Mouse (Mus musculus): ENCODE data around the gene Ubtf. TPM values are rescaled to one million over a fixed set of nuclear protein-coding genes. Genes with fewer than 3 reads are reported as not detected.

The Ubtf gene
- total RNA-seq, 1 experiment from 2014 or later, result 195 TPM

- ATAC-seq (ENCODE audit: extremely low read depth, insufficient number of reproducible peaks, low FRiP score, poor library complexity, severe bottlenecking), result no peak
Measured at GRCm38 (mm10) chr11:102348771-102349170, 29.2 kb upstream of the Ubtf start.

- ATAC-seq (ENCODE audit: extremely low read depth, insufficient number of reproducible peaks, low FRiP score, poor library complexity, severe bottlenecking), result no peak
Measured at GRCm38 (mm10) chr11:102348101-102348585, 28.6 kb upstream of the Ubtf start.

- no peak for ATAC-seq (ENCODE audit: extremely low read depth, insufficient number of reproducible peaks, low FRiP score, poor library complexity, severe bottlenecking)
Measured at GRCm38 (mm10) chr11:102347683-102348082, 28.1 kb upstream of the Ubtf start.

GRCm38 (mm10) chr11:102346926-102347325 is 27.4 kb upstream of the Ubtf start:
- ATAC-seq (ENCODE audit: extremely low read depth, insufficient number of reproducible peaks, low FRiP score, poor library complexity, severe bottlenecking), result no peak

- ATAC-seq (ENCODE audit: extremely low read depth, insufficient number of reproducible peaks, low FRiP score, poor library complexity, severe bottlenecking), result no peak
Measured at GRCm38 (mm10) chr11:102344458-102344857, 24.9 kb upstream of the Ubtf start.

GRCm38 (mm10) chr11:102342742-102343141 is 23.2 kb upstream of the Ubtf start:
- ATAC-seq (ENCODE audit: extremely low read depth, insufficient number of reproducible peaks, low FRiP score, poor library complexity, severe bottlenecking), result no peak

- ATAC-seq (ENCODE audit: extremely low read depth, insufficient number of reproducible peaks, low FRiP score, poor library complexity, severe bottlenecking), result no peak
Measured at GRCm38 (mm10) chr11:102341101-102341500, 21.6 kb upstream of the Ubtf start.

GRCm38 (mm10) chr11:102339624-102340023 is 20.1 kb upstream of the Ubtf start:
- no peak for ATAC-seq (ENCODE audit: extremely low read depth, insufficient number of reproducible peaks, low FRiP score, poor library complexity, severe bottlenecking)

GRCm38 (mm10) chr11:102339195-102339594 is 19.7 kb upstream of the Ubtf start:
- ATAC-seq (ENCODE audit: extremely low read depth, insufficient number of reproducible peaks, low FRiP score, poor library complexity, severe bottlenecking), result no peak

GRCm38 (mm10) chr11:102338561-102338960 is 19.0 kb upstream of the Ubtf start:
- ATAC-seq (ENCODE audit: extremely low read depth, insufficient number of reproducible peaks, low FRiP score, poor library complexity, severe bottlenecking), result no peak

GRCm38 (mm10) chr11:102337921-102338320 is 18.4 kb upstream of the Ubtf start:
- no peak for ATAC-seq (ENCODE audit: extremely low read depth, insufficient number of reproducible peaks, low FRiP score, poor library complexity, severe bottlenecking)

- ATAC-seq (ENCODE audit: extremely low read depth, insufficient number of reproducible peaks, low FRiP score, poor library complexity, severe bottlenecking), result no peak
Measured at GRCm38 (mm10) chr11:102336191-102336590, 16.6 kb upstream of the Ubtf start.

- no peak for ATAC-seq (ENCODE audit: extremely low read depth, insufficient number of reproducible peaks, low FRiP score, poor library complexity, severe bottlenecking)
Measured at GRCm38 (mm10) chr11:102334973-102335700, 15.6 kb upstream of the Ubtf start.

GRCm38 (mm10) chr11:102334010-102334409 is 14.5 kb upstream of the Ubtf start:
- no peak for ATAC-seq (ENCODE audit: extremely low read depth, insufficient number of reproducible peaks, low FRiP score, poor library complexity, severe bottlenecking)

GRCm38 (mm10) chr11:102333061-102333460 is 13.5 kb upstream of the Ubtf start:
- no peak for ATAC-seq (ENCODE audit: extremely low read depth, insufficient number of reproducible peaks, low FRiP score, poor library complexity, severe bottlenecking)

GRCm38 (mm10) chr11:102331806-102332205 is 12.3 kb upstream of the Ubtf start:
- ATAC-seq (ENCODE audit: extremely low read depth, insufficient number of reproducible peaks, low FRiP score, poor library complexity, severe bottlenecking), result no peak

- ATAC-seq (ENCODE audit: extremely low read depth, insufficient number of reproducible peaks, low FRiP score, poor library complexity, severe bottlenecking), result no peak
Measured at GRCm38 (mm10) chr11:102330039-102330438, 10.5 kb upstream of the Ubtf start.

- no peak for ATAC-seq (ENCODE audit: extremely low read depth, insufficient number of reproducible peaks, low FRiP score, poor library complexity, severe bottlenecking)
Measured at GRCm38 (mm10) chr11:102329518-102329917, 10.0 kb upstream of the Ubtf start.

GRCm38 (mm10) chr11:102327839-102328238 is 8.3 kb upstream of the Ubtf start:
- ATAC-seq (ENCODE audit: extremely low read depth, insufficient number of reproducible peaks, low FRiP score, poor library complexity, severe bottlenecking), result no peak

- no peak for ATAC-seq (ENCODE audit: extremely low read depth, insufficient number of reproducible peaks, low FRiP score, poor library complexity, severe bottlenecking)
Measured at GRCm38 (mm10) chr11:102327250-102327649, 7.7 kb upstream of the Ubtf start.

- no peak for ATAC-seq (ENCODE audit: extremely low read depth, insufficient number of reproducible peaks, low FRiP score, poor library complexity, severe bottlenecking)
Measured at GRCm38 (mm10) chr11:102323516-102323915, 4.0 kb upstream of the Ubtf start.
